Comparison of ENCODE assay signal across 27 mouse cellular contexts in the genomic region with DNA sequence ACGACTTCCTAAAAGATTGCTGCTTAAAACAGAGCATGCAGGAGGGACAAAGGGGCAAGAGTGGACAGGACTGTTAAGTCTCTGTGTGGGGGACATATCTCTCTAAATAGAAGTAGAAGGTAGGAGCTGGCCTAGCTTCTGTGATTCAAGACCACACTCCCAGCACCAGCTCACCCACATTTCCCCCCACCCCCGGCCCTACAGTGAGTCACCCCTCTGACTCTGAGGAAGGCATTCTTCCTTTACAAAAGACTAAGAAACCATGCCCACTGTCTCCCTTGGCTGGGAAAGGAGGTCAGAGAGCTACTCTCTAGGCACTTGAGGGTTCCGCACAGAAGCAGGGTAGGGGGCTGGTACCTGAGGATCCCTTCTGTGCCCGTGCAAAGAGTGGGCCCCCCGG. TPM values are rescaled to one million over a fixed set of nuclear protein-coding genes. Genes with fewer than 3 reads are reported as not detected.
A peak's percentile ranks its signal among the peaks of the same experiment; 100 is the strongest.
DNase-seq lines count a peak whose midpoint lies in the region; ATAC-seq and TF ChIP-seq lines count a peak whose summit lies in the region.
"Had no signal": no experiment of that assay in that cellular context is flagged by ENCODE, and none has a peak within 500 bp of the region (broad histone marks: within the 10 kb centered on the region; RNA-seq: fewer than 3 reads in every experiment).

No protein-coding gene starts in this region.

- no peak overlapping the region for H3K4me2 ChIP-seq in heart, embryonic 14.5 days (ENCODE audit: low read length)
- H3K4me2 ChIP-seq: embryonic facial prominence, embryonic 12.5 days; forebrain, embryonic 13.5 days; heart, embryonic 15.5 days; hindbrain, embryonic 13.5 days; intestine, embryonic 15.5 days had no signal

- no peaks in the 10 kb centered on the region for H3K36me3 ChIP-seq in heart, embryonic 14.5 days (ENCODE audit: control insufficient read depth, insufficient read depth, low read length)
- H3K36me3 ChIP-seq: embryonic facial prominence, embryonic 12.5 days; heart, embryonic 10.5 days; heart, embryonic 15.5 days; hindbrain, embryonic 13.5 days; intestine, embryonic 15.5 days had no signal

- no peak overlapping the region for H3K4me3 ChIP-seq in heart, embryonic 14.5 days (ENCODE audit: control insufficient read depth in 1 of 2, insufficient read depth in 1 of 2, low read depth in 1 of 2, low read length in 2 of 2)
- no peak overlapping the region for H3K4me3 ChIP-seq in embryonic fibroblast, embryonic 13.5 days (ENCODE audit: insufficient read depth, low read length)
- H3K4me3 ChIP-seq: embryonic facial prominence, embryonic 12.5 days; forebrain, embryonic 13.5 days; heart, embryonic 10.5 days; heart, embryonic 15.5 days; hindbrain, embryonic 13.5 days; intestine, embryonic 15.5 days had no signal

- no peak overlapping the region for H3K27ac ChIP-seq in heart, embryonic 14.5 days (replicated peaks in 1 of 2; ENCODE audit: control insufficient read depth in 1 of 2, insufficient read depth in 1 of 2, low read depth in 2 of 2, low read length in 2 of 2)
- H3K27ac ChIP-seq in embryonic fibroblast, embryonic 13.5 days (ENCODE audit: insufficient read depth, low read length): peak overlapping the region; percentile 70
- H3K27ac ChIP-seq: embryonic facial prominence, embryonic 12.5 days; forebrain, embryonic 13.5 days; heart, embryonic 10.5 days; heart, embryonic 15.5 days; hindbrain, embryonic 13.5 days; hindbrain, postnatal 0 days; intestine, embryonic 15.5 days had no signal

- no peak for DNase-seq in heart, adult 11 months
- DNase-seq in 3T3-L1 (ENCODE audit: low read depth, low spot score): peak; percentile 4
- DNase-seq in Muller cell, postnatal 12 days (ENCODE audit: inconsistent ontology term): peak; percentile 82
- DNase-seq in urinary bladder, adult 2 months (ENCODE audit: low spot score): no peak
- DNase-seq: adrenal gland, adult 8-10 months; adrenal gland, postnatal 36 days; cerebellum, adult 11 months; cerebellum, adult 8-10 months; cerebellum, postnatal 14 days; embryo, embryonic 11 days; forebrain, postnatal 0 days; gastrocnemius, postnatal 36 days; heart, adult 18-20 months; heart, postnatal 14 days had no signal

- WGBS in heart, embryonic 14.5 days: 61% methylated on average over 5 of the region's 5 CpGs

- H3K9ac ChIP-seq in heart, embryonic 14.5 days (ENCODE audit: low read length): no peak overlapping the region
- H3K9ac ChIP-seq: embryonic facial prominence, embryonic 12.5 days; forebrain, embryonic 13.5 days; forebrain, postnatal 0 days; heart, embryonic 15.5 days; hindbrain, embryonic 13.5 days; intestine, embryonic 15.5 days had no signal

- no peak for TF ChIP-seq CTCF in embryonic fibroblast, embryonic 13.5 days (IDR thresholded peaks at IDR 0.05; ENCODE audit: borderline replicate concordance, insufficient read depth, low read length)

- H3K4me1 ChIP-seq in heart, embryonic 14.5 days (ENCODE audit: control insufficient read depth in 2 of 2, insufficient read depth in 2 of 2, low read length in 2 of 2): no peaks in the 10 kb centered on the region
- peaks cover 7% of the 10 kb centered on the region for H3K4me1 ChIP-seq in embryonic fibroblast, embryonic 13.5 days (ENCODE audit: control insufficient read depth, insufficient read depth, low read length)
- H3K4me1 ChIP-seq: heart, embryonic 15.5 days; intestine, embryonic 15.5 days had no signal

- H3K9me3 ChIP-seq in heart, embryonic 14.5 days (ENCODE audit: control insufficient read depth, low read length): no peaks in the 10 kb centered on the region
- H3K9me3 ChIP-seq: embryonic facial prominence, embryonic 12.5 days; forebrain, embryonic 13.5 days; heart, embryonic 10.5 days; heart, embryonic 15.5 days; hindbrain, embryonic 13.5 days; intestine, embryonic 15.5 days had no signal

- TF ChIP-seq POLR2A in embryonic fibroblast, embryonic 13.5 days (IDR thresholded peaks at IDR 0.05; ENCODE audit: low read depth, low read length): no peak

- no peaks in the 10 kb centered on the region for H3K27me3 ChIP-seq in heart, embryonic 14.5 days (ENCODE audit: control insufficient read depth, insufficient read depth, low read length)
- H3K27me3 ChIP-seq: embryonic facial prominence, embryonic 12.5 days; forebrain, embryonic 13.5 days; heart, embryonic 15.5 days; hindbrain, embryonic 13.5 days; intestine, embryonic 15.5 days had no signal

- 0 out of 2 replicates have a peak, but pooled peaks have one; percentile 31 for ATAC-seq in heart, embryonic 14.5 days (ENCODE audit: insufficient number of reproducible peaks, insufficient read depth, low FRiP score, low read depth)
- no peak for ATAC-seq in erythroid progenitor cell, adult 5-6 weeks (replicated peaks; ENCODE audit: low FRiP score, poor library complexity, severe bottlenecking)
- ATAC-seq: forebrain, embryonic 13.5 days; forebrain, postnatal 0 days; intestine, embryonic 15.5 days had no signal

RNA-seq across cellular contexts. Expression of gene Trim66, which starts 23.7 kb away (rescaled TPM):
- 0.11 and 0.13 TPM in 2 replicates for polyA plus RNA-seq in heart, embryonic 14.5 days (2014; fragmentation: Nextera tagmentation; extraction: Ambion mirVana)
- polyA plus RNA-seq in embryonic fibroblast, embryonic 13.5 days (2011; ENCODE audit: insufficient read length, low read depth, missing spikeins): 3.2 and 8.7 TPM in 2 replicates
- total RNA-seq in erythroid progenitor cell, adult 5-6 weeks (2015; ENCODE audit: low replicate concordance): not detected in 2 replicates
- total RNA-seq in erythroid progenitor cell, adult 5-6 weeks (2017; ENCODE audit: low replicate concordance): not detected in 2 replicates
- 0.13 and 0.15 TPM in 2 replicates for polyA plus RNA-seq in urinary bladder, adult 2 months (2012; rRNA removed)
- total RNA-seq: MEL had no signal
- polyA plus RNA-seq: heart, embryonic 15.5 days had no signal

RNA-seq across cellular contexts. Expression of gene Rpl27a, which starts 34.7 kb away (rescaled TPM):
- 82.8 and 86.9 TPM in 2 replicates for polyA plus RNA-seq in heart, embryonic 14.5 days (2014; fragmentation: Nextera tagmentation; extraction: Ambion mirVana)
- 433 and 456 TPM in 2 replicates for polyA plus RNA-seq in embryonic fibroblast, embryonic 13.5 days (2011; ENCODE audit: insufficient read length, low read depth, missing spikeins)
- 221 and 228 TPM in 2 replicates for total RNA-seq in erythroid progenitor cell, adult 5-6 weeks (2015; ENCODE audit: low replicate concordance)
- total RNA-seq in erythroid progenitor cell, adult 5-6 weeks (2017; ENCODE audit: low replicate concordance): 113 and 169 TPM in 2 replicates
- 735 and 823 TPM in 2 replicates for polyA plus RNA-seq in urinary bladder, adult 2 months (2012; rRNA removed)

RNA-seq across cellular contexts. Expression of gene Stk33, which starts 45.3 kb away (rescaled TPM):
- polyA plus RNA-seq in heart, embryonic 14.5 days (2014; fragmentation: Nextera tagmentation; extraction: Ambion mirVana): 0.26 TPM in 1 of 2 replicates, not detected in the other
- polyA plus RNA-seq in embryonic fibroblast, embryonic 13.5 days (2011; ENCODE audit: insufficient read length, low read depth, missing spikeins): 0.67 and 0.85 TPM in 2 replicates
- not detected in 2 replicates for total RNA-seq in erythroid progenitor cell, adult 5-6 weeks (2015; ENCODE audit: low replicate concordance)
- not detected in 2 replicates for total RNA-seq in erythroid progenitor cell, adult 5-6 weeks (2017; ENCODE audit: low replicate concordance)
- polyA plus RNA-seq in urinary bladder, adult 2 months (2012; rRNA removed): 0.41 and 0.49 TPM in 2 replicates
- total RNA-seq: common myeloid progenitor, adult 5-6 weeks; gastrocnemius, postnatal 36 days; hematopoietic stem cell, adult 5-6 weeks; MEL had no signal

Comparison
In these comparisons a context has a peak if more than half of its experiments do, and no peak if none do; other contexts are left out.
1. DNase-seq: peak in 3T3-L1 (single experiment) and Muller cell, postnatal 12 days (single experiment); none in heart, adult 11 months (single experiment) and urinary bladder, adult 2 months (single experiment).